Mouse (Mus musculus): Measurements from ENCODE around the gene Ptprc. TPM values are rescaled to one million over a fixed set of nuclear protein-coding genes. Genes with fewer than 3 reads are reported as not detected.

Gene Ptprc
- total RNA-seq (2021), result 1 to 10 TPM in 1 of 2 experiments, under 1 TPM in 1; 0.62 to 1.4 TPM
- long read RNA-seq, experiment 1, partial matches to known transcripts, result 0 of 1 reads
- long read RNA-seq, experiment 1, other reads (novel, unspliced or antisense), result 1 of 1 reads
- long read RNA-seq, experiment 2, partial matches to known transcripts, result 1 of 1 reads
- long read RNA-seq, experiment 2, other reads (novel, unspliced or antisense), result 0 of 1 reads

- no peak for DNase-seq (ENCODE audit: low spot score)
Measured at GRCm38 (mm10) chr1:138175494-138175893, at the start of gene Ptprc. Gene Ptprc (minus strand): TSS chr1:138175708.

- no peak for DNase-seq (ENCODE audit: low spot score)
Measured at GRCm38 (mm10) chr1:138214736-138215458, 39.4 kb upstream of the Ptprc start.

- DNase-seq (ENCODE audit: low spot score), result no peak
Measured at GRCm38 (mm10) chr1:138210387-138211024, 35.0 kb upstream of the Ptprc start.

- DNase-seq (ENCODE audit: low spot score), result no peak
Measured at GRCm38 (mm10) chr1:138209751-138210150, 34.2 kb upstream of the Ptprc start.

- DNase-seq (ENCODE audit: low spot score), result no peak
Measured at GRCm38 (mm10) chr1:138206041-138206440, 30.5 kb upstream of the Ptprc start.

GRCm38 (mm10) chr1:138191689-138192508, 16.4 kb upstream of the Ptprc start:
- DNase-seq (ENCODE audit: low spot score), result no peak

GRCm38 (mm10) chr1:138188131-138188530, 12.6 kb upstream of the Ptprc start:
- DNase-seq (ENCODE audit: low spot score), result no peak

- DNase-seq (ENCODE audit: low spot score), result no peak
Measured at GRCm38 (mm10) chr1:138185904-138186303, 10.4 kb upstream of the Ptprc start.

- no peak for DNase-seq (ENCODE audit: low spot score)
Measured at GRCm38 (mm10) chr1:138180081-138180480, 4.6 kb upstream of the Ptprc start.

- no peak for DNase-seq (ENCODE audit: low spot score)
Measured at GRCm38 (mm10) chr1:138174705-138175492, 609 bp downstream of the Ptprc start.

GRCm38 (mm10) chr1:138174143-138174542, 1.4 kb downstream of the Ptprc start:
- DNase-seq (ENCODE audit: low spot score), result no peak

- no peak for DNase-seq (ENCODE audit: low spot score)
Measured at GRCm38 (mm10) chr1:138173669-138174068, 1.8 kb downstream of the Ptprc start.

GRCm38 (mm10) chr1:138172547-138172946, 3.0 kb downstream of the Ptprc start:
- no peak for DNase-seq (ENCODE audit: low spot score)

GRCm38 (mm10) chr1:138172096-138172495, 3.4 kb downstream of the Ptprc start:
- DNase-seq (ENCODE audit: low spot score), result no peak

GRCm38 (mm10) chr1:138166233-138166771, 9.2 kb downstream of the Ptprc start:
- DNase-seq (ENCODE audit: low spot score), result no peak

GRCm38 (mm10) chr1:138162638-138163037, 12.9 kb downstream of the Ptprc start:
- no peak for DNase-seq (ENCODE audit: low spot score)

GRCm38 (mm10) chr1:138158921-138159320, 16.6 kb downstream of the Ptprc start:
- DNase-seq (ENCODE audit: low spot score), result peak; percentile 4

GRCm38 (mm10) chr1:138158236-138158635, 17.3 kb downstream of the Ptprc start:
- no peak for DNase-seq (ENCODE audit: low spot score)

GRCm38 (mm10) chr1:138157709-138158108, 17.8 kb downstream of the Ptprc start:
- no peak for DNase-seq (ENCODE audit: low spot score)

- no peak for DNase-seq (ENCODE audit: low spot score)
Measured at GRCm38 (mm10) chr1:138157008-138157407, 18.5 kb downstream of the Ptprc start.
